Mouse (Mus musculus): Measurements from ENCODE around the gene Hcar1. TPM values are rescaled to one million over a fixed set of nuclear protein-coding genes. Genes with fewer than 3 reads are reported as not detected.

The Hcar1 gene
- polyA plus RNA-seq, 1 experiment from 2014 or later: 0.41 TPM

DNA sequence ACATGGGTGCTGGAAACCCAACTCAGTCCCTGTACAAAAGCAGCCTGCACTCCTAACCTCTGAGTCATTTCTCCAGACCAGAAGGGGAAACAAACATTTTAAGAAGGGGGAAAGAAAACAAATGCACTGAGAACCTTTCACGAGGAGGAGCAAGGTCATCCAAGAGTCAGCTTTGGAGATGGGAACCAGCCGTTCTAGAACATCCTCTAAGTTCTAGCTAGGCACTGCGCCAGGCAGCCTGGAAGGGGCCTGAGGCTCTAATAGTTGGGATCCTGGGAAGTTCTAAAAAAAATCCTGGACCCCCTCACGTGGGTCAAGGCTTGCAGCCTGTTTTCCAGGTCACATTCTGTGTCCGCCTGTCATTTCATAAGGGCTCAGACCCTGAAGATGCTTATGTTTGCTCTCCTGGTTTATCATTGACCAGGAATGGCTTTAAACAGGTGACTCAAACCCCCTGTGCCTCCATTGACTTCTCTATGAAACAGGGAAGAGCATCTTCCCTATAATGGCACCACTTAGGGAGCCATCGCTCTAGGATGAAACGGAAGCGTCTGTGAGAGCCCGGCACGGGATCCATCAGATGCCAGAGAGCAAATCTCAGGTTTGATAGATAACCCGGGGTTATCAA, 25.8 kb downstream of the Hcar1 start:
- Histone ChIP-seq H3K4me2 (ENCODE audit: low read depth, low read length) (no peak overlapping the region), H3K4me3 (ENCODE audit: low read length) (no peak overlapping the region), H3K9me3 (replicated peaks; ENCODE audit: control insufficient read depth, low read length) (no peaks in the 10 kb centered on the region), H3K4me1 (ENCODE audit: control insufficient read depth, insufficient read depth, low read length) (peaks cover 2% of the 10 kb centered on the region; the same call in 1 of the 2 replicates), H3K36me3 (ENCODE audit: control insufficient read depth, insufficient read depth) (no peaks in the 10 kb centered on the region), H3K27me3 (ENCODE audit: control insufficient read depth, insufficient read depth, low read length) (no peaks in the 10 kb centered on the region), H3K27ac (ENCODE audit: low read length) (no peak overlapping the region), H3K9ac (ENCODE audit: low read length) (no peak overlapping the region)
- 69% methylated on average over 11 of the region's 11 CpGs for WGBS
- ATAC-seq (replicated peaks; ENCODE audit: extremely low read depth, insufficient read depth, low FRiP score): no peak

- WGBS: 29% methylated on average over 2 of the region's 2 CpGs
- Histone ChIP-seq H3K4me3 (ENCODE audit: low read length) (no peak overlapping the region), H3K9me3 (replicated peaks; ENCODE audit: control insufficient read depth, low read length) (no peaks in the 10 kb centered on the region), H3K27ac (ENCODE audit: low read length) (no peak overlapping the region), H3K27me3 (ENCODE audit: control insufficient read depth, insufficient read depth, low read length) (no peaks in the 10 kb centered on the region), H3K4me2 (ENCODE audit: low read depth, low read length) (no peak overlapping the region), H3K4me1 (ENCODE audit: control insufficient read depth, insufficient read depth, low read length) (peaks cover 2% of the 10 kb centered on the region; the same call in 1 of the 2 replicates), H3K36me3 (ENCODE audit: control insufficient read depth, insufficient read depth) (no peaks in the 10 kb centered on the region), H3K9ac (ENCODE audit: low read length) (no peak overlapping the region)
- no peak for ATAC-seq (replicated peaks; ENCODE audit: extremely low read depth, insufficient read depth, low FRiP score)
These were observed 28.4 kb downstream of the Hcar1 start for GRCm38 (mm10) chr5:123851398-123851797.

- Histone ChIP-seq H3K9me3 (replicated peaks; ENCODE audit: control insufficient read depth, low read length) (no peaks in the 10 kb centered on the region), H3K4me3 (ENCODE audit: low read length) (no peak overlapping the region), H3K4me2 (ENCODE audit: low read depth, low read length) (no peak overlapping the region), H3K27me3 (ENCODE audit: control insufficient read depth, insufficient read depth, low read length) (no peaks in the 10 kb centered on the region), H3K27ac (ENCODE audit: low read length) (no peak overlapping the region), H3K4me1 (ENCODE audit: control insufficient read depth, insufficient read depth, low read length) (peaks cover 5% of the 10 kb centered on the region; the same call in 1 of the 2 replicates), H3K9ac (ENCODE audit: low read length) (no peak overlapping the region), H3K36me3 (ENCODE audit: control insufficient read depth, insufficient read depth) (no peaks in the 10 kb centered on the region)
- WGBS: 90% methylated on average over 14 of the region's 14 CpGs
- no peak for ATAC-seq (replicated peaks; ENCODE audit: extremely low read depth, insufficient read depth, low FRiP score)
These were observed 35.5 kb downstream of the Hcar1 start for GRCm38 (mm10) chr5:123844316-123844715.

- 62% methylated on average over 4 of the region's 4 CpGs for WGBS
- H3K4me2 ChIP-seq (ENCODE audit: low read depth, low read length): no peak overlapping the region
- H3K4me3 ChIP-seq (ENCODE audit: low read length): no peak overlapping the region
- no peak overlapping the region for H3K27ac ChIP-seq (ENCODE audit: low read length)
- no peaks in the 10 kb centered on the region for H3K36me3 ChIP-seq (ENCODE audit: control insufficient read depth, insufficient read depth)
- H3K27me3 ChIP-seq (ENCODE audit: control insufficient read depth, insufficient read depth, low read length): no peaks in the 10 kb centered on the region
- no peak for ATAC-seq (replicated peaks; ENCODE audit: extremely low read depth, insufficient read depth, low FRiP score)
- peaks cover 5% of the 10 kb centered on the region; the same call in 1 of the 2 replicates for H3K4me1 ChIP-seq (ENCODE audit: control insufficient read depth, insufficient read depth, low read length)
- no peak overlapping the region for H3K9ac ChIP-seq (ENCODE audit: low read length)
- H3K9me3 ChIP-seq (replicated peaks; ENCODE audit: control insufficient read depth, low read length): no peaks in the 10 kb centered on the region
These were observed 36.0 kb downstream of the Hcar1 start for GRCm38 (mm10) chr5:123843816-123844215.

DNA sequence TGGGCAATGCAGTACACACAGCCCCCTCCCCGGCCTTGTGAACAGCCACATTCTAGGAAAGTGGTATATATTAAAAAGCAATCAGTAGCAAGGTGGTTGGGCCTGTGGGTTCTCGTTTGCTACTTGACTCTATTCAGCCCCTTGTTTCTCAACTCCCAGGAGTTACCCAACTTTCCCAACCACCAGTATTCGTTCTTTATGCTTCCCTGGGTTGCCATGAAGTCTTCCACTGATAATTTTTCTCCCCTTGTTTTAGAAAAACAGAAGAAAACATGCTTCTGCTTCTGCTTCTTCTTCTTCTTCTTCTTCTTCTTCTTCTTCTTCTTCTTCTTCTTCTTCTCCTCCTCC, 36.9 kb downstream of the Hcar1 start:
- Histone ChIP-seq H3K27me3 (ENCODE audit: control insufficient read depth, insufficient read depth, low read length) (no peaks in the 10 kb centered on the region), H3K4me2 (ENCODE audit: low read depth, low read length) (no peak overlapping the region), H3K9ac (ENCODE audit: low read length) (no peak overlapping the region), H3K27ac (ENCODE audit: low read length) (no peak overlapping the region), H3K36me3 (ENCODE audit: control insufficient read depth, insufficient read depth) (no peaks in the 10 kb centered on the region), H3K4me1 (ENCODE audit: control insufficient read depth, insufficient read depth, low read length) (peaks cover 5% of the 10 kb centered on the region; the same call in 1 of the 2 replicates), H3K9me3 (replicated peaks; ENCODE audit: control insufficient read depth, low read length) (no peaks in the 10 kb centered on the region), H3K4me3 (ENCODE audit: low read length) (no peak overlapping the region)
- WGBS: 65% methylated on average over 3 of the region's 3 CpGs
- no peak for ATAC-seq (replicated peaks; ENCODE audit: extremely low read depth, insufficient read depth, low FRiP score)

DNA sequence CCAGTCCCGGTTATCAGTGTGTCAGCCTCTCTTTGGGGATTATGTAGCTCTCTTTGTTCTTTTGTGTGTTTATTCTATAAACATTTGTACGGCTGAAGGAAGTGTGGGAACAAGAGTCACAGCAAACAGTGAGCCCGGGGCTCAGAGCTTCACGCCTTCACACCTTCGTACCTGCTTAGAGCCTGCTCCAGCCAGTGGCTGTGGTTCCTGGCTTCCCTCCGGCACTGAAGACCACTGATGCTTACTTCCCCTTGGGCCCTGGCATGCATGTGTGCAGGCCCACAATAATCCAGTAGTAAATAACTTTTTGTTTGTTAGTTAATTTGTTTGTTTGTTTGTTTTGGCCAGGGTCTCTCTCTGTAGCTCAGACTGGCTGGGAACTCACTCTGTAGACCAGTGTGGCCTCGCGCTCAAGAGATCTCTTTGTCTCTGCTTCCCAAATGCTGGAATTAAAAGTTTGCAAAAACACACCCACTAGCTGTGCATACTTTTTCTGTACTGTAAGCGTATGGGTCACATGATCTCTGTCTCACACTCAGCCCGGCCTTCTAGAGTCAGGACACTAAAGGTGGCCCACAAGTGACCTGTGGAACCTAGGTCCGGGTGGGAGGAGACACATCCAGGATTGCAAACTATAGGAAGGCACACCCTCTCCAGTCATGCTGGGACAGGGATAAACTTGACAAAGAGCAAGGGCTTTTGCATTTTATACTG, 37.4 kb downstream of the Hcar1 start:
- no peaks in the 10 kb centered on the region for H3K27me3 ChIP-seq (ENCODE audit: control insufficient read depth, insufficient read depth, low read length)
- no peak overlapping the region for H3K4me2 ChIP-seq (ENCODE audit: low read depth, low read length)
- 49% methylated on average over 11 of the region's 11 CpGs for WGBS
- H3K27ac ChIP-seq (ENCODE audit: low read length): no peak overlapping the region
- no peak for ATAC-seq (replicated peaks; ENCODE audit: extremely low read depth, insufficient read depth, low FRiP score)
- no peaks in the 10 kb centered on the region for H3K36me3 ChIP-seq (ENCODE audit: control insufficient read depth, insufficient read depth)
- no peak overlapping the region for H3K9ac ChIP-seq (ENCODE audit: low read length)
- H3K4me3 ChIP-seq (ENCODE audit: low read length): no peak overlapping the region
- peaks cover 5% of the 10 kb centered on the region; the same call in 1 of the 2 replicates for H3K4me1 ChIP-seq (ENCODE audit: control insufficient read depth, insufficient read depth, low read length)
- H3K9me3 ChIP-seq (replicated peaks; ENCODE audit: control insufficient read depth, low read length): no peaks in the 10 kb centered on the region

DNA sequence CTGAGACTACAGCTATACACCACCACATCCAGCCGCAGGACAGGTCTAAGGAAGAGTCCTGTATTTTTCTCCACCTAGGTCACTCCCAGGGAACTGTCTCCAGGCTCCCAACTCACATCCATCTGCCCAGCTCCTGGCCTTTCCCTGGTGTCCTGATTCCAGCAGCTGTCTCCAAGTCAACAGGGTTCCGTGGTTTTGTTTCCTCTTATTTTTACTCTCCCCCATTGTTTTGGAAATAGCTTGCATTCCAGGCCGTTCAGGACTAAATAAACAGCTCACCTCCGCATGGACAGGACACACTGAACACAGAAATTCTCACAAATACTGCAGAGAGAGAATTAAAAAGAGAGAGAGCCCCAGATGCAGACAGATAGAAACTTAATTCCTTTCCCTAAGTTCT, 42.4 kb downstream of the Hcar1 start:
- Histone ChIP-seq H3K27ac (ENCODE audit: low read length) (no peak overlapping the region), H3K4me3 (ENCODE audit: low read length) (no peak overlapping the region), H3K27me3 (ENCODE audit: control insufficient read depth, insufficient read depth, low read length) (no peaks in the 10 kb centered on the region), H3K36me3 (ENCODE audit: control insufficient read depth, insufficient read depth) (no peaks in the 10 kb centered on the region), H3K4me1 (ENCODE audit: control insufficient read depth, insufficient read depth, low read length) (peaks cover 5% of the 10 kb centered on the region; the same call in 1 of the 2 replicates), H3K9ac (ENCODE audit: low read length) (no peak overlapping the region), H3K9me3 (replicated peaks; ENCODE audit: control insufficient read depth, low read length) (no peaks in the 10 kb centered on the region), H3K4me2 (ENCODE audit: low read depth, low read length) (no peak overlapping the region)
- WGBS: 52% methylated on average over 4 of the region's 4 CpGs
- ATAC-seq (replicated peaks; ENCODE audit: extremely low read depth, insufficient read depth, low FRiP score): no peak

GRCm38 (mm10) chr5:123834836-123835235, 45.0 kb downstream of the Hcar1 start:
- Histone ChIP-seq H3K4me2 (ENCODE audit: low read depth, low read length) (no peak overlapping the region), H3K36me3 (ENCODE audit: control insufficient read depth, insufficient read depth) (no peaks in the 10 kb centered on the region), H3K4me1 (ENCODE audit: control insufficient read depth, insufficient read depth, low read length) (no peaks in the 10 kb centered on the region), H3K9me3 (replicated peaks; ENCODE audit: control insufficient read depth, low read length) (no peaks in the 10 kb centered on the region), H3K27me3 (ENCODE audit: control insufficient read depth, insufficient read depth, low read length) (no peaks in the 10 kb centered on the region), H3K4me3 (ENCODE audit: low read length) (no peak overlapping the region), H3K9ac (ENCODE audit: low read length) (no peak overlapping the region), H3K27ac (ENCODE audit: low read length) (no peak overlapping the region)
- 75% methylated on average over 3 of the region's 3 CpGs for WGBS
- no peak for ATAC-seq (replicated peaks; ENCODE audit: extremely low read depth, insufficient read depth, low FRiP score)

DNA sequence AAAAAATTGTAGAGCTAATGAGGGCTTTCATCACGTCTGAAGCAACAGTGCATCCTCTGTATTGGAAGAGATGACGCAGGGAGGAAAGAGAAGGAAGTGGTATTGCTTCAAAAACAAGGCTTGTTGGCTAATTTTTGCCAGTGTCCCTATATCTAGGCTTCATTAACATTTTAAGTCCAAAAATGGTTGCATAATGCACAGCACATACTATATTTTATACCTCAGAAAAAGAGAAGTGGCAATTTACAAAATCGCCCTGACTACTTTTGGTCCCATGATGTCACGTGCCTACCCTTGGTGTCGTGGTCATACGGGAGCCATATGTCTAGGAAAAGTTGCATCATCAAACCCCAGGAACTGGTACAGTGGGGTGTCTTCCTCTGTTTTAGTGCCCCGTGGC, 47.5 kb downstream of the Hcar1 start:
- Histone ChIP-seq H3K4me1 (ENCODE audit: control insufficient read depth, insufficient read depth, low read length) (no peaks in the 10 kb centered on the region), H3K27me3 (ENCODE audit: control insufficient read depth, insufficient read depth, low read length) (no peaks in the 10 kb centered on the region), H3K4me3 (ENCODE audit: low read length) (no peak overlapping the region), H3K4me2 (ENCODE audit: low read depth, low read length) (no peak overlapping the region), H3K36me3 (ENCODE audit: control insufficient read depth, insufficient read depth) (no peaks in the 10 kb centered on the region), H3K9ac (ENCODE audit: low read length) (no peak overlapping the region), H3K27ac (ENCODE audit: low read length) (no peak overlapping the region), H3K9me3 (replicated peaks; ENCODE audit: control insufficient read depth, low read length) (no peaks in the 10 kb centered on the region)
- WGBS: 82% methylated on average over 7 of the region's 7 CpGs
- ATAC-seq (replicated peaks; ENCODE audit: extremely low read depth, insufficient read depth, low FRiP score): no peak
